Mouse (Mus musculus): ENCODE results near the gene Aco2.

The Aco2 gene

DNA sequence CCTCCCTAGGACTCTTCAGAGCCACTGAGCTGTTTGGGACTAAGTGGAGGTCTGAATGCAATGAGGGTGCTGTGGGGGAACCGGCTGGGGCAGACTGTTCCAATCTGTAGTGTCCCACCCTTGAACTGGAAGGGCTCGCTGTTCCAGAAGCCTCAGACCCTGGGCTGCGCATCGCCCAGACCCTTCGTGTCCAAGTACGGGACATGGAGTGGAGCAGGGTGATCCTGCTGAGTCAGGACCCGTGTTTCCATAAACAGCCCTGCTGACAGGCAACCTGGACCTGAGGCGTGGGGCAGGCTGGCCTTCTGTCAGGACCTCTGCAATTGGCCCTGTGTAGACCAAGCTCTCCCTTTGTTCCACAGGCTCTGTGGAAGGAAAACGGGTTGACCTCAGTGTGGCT lies 25.4 kb upstream of the Aco2 start:
- DNase-seq: no peak

DNA sequence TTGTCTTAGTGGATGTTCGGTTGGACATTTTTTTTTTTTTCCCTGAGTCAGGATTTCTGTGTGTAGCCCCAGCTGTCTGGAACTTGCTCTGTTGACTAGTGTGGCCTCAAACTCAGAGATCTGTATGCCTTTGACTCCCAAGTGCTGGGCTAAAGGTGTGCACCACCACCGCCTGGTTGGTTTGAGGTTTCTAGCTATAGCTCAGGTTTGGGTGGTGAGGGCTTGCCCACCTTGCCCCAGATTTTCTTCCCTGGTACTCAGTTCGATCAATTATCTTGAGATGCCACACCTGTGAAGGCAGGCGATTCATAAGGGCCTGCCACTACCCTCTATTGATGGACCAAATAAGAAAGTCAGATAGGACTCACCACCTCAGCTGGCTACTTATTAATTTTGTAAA lies 24.9 kb upstream of the Aco2 start:
- DNase-seq: no peak

DNA sequence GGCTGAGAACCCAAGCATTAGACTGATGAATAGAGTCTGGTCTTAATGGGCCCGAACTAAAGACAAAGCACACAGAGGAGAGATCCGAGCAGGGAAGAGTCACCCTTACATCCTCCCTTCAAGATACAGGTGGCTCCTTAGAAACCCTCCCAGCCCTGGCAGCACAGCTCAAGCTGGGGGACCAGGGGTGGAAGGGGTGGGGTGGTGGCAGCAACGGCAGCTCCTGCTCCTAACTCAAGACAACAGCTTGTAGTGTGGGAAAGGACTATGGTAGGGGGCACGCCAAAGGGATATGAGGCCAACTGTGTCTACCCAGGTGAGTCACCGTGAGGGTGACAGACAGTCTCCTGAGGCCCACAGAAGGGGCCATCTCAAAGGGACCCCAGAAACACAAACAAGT lies 24.2 kb upstream of the Aco2 start:
- DNase-seq: no peak

DNA sequence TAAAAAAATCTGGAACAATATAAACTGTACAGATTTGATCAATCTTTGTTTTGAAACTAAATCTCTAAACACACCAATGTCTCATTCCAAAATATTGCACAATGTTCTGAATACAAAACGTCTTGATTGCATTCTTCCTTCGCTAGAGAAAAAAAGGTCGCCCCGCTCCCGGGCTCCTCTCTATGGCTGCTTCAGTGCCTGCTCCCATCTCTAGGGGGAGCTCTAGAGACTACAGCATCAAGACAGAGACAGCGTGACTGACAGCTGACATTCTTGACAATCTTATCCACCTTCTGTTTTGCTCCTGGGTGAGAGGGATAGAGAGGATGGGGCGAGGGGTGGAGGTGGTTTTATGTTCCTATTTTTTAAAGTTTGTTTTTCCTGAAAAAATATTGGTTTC lies 23.8 kb upstream of the Aco2 start:
- no peak for DNase-seq

DNA sequence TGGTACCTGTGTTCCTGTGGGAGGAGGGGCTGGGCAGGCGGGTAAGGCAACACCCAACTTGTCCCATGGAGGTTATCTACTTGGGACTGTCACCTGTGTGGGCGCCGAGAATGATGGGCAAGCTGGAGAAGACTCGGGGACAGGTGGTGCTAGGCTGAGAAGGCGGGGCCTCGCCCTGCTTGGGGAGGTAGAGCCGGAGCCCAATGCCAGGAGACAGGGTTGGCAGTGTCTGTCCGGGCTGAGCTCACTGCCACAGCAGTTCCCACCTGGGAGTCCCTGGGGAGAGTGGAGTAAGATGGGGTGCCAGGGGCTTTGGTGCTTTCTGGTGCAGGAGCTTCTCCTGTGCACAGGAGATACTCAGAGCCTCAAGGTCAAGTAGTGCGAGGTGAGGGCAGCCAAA lies 23.0 kb upstream of the Aco2 start:
- no peak for DNase-seq

DNA sequence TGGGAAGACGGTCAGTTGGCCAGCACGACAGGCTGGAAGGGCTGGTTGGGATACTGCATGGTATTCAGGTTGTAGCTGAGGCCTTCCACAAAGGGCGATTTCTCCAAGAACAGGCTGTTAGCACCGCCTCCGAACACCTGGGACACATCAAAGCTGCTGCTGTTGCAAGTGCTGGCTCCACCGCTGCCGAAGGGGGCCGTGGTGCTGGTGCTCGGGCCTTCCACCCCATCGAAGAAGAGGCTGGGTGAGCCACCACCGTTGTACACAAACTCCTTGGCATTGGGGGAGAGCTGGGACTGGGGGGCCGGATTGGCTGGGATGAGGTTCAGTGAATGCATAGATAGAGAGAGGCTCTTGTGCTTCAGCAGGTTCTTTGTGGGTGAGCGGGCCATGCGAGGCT lies 21.4 kb upstream of the Aco2 start:
- DNase-seq: no peak

DNA sequence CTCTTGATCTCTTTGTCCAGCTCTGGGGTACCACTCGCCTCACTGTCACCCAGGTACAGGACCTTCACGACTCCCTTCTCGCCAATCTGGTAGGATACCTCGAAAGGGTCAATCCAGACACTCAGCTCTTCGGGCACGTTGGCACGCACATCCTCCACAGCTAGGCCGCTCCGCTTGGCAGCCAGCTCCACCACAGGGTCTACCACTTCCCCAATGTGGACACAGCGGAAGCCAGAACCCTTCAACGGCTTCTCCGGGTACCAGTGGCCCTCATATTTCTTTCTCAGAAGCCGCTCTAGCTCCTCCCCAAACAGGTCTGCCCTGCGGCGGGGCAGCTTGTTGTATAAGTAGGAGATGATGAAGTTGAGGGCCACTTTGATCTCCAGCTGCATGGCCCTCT lies 20.7 kb upstream of the Aco2 start:
- DNase-seq: no peak

DNA sequence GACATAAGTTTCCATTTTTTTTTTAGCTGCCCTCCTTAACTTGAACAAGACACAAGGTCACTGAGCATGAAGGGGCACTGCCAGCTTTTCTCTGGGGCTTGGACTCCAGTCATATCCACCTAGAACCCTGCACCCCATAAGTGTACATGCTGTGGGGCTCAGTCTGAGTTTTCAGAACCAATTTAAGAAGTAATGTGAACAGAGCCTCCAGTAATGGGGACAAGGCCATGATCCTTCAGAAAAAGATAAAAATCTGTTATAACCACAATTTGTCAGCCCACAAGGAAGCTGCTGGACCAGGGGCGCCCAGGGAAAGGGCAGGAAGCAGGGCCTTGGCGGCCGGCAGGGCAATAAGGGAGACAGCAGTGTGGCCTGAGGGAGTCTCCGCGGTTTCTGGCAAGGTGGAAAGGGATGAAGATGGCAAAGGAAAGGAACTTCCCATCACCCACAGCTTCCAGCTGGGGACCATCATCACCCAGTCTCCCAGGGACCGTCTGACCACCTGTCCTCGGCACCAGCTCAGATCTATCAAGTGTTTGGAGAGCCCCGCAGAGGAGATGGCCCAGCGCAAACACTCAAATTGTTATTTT lies 19.6 kb upstream of the Aco2 start:
- DNase-seq: no peak

DNA sequence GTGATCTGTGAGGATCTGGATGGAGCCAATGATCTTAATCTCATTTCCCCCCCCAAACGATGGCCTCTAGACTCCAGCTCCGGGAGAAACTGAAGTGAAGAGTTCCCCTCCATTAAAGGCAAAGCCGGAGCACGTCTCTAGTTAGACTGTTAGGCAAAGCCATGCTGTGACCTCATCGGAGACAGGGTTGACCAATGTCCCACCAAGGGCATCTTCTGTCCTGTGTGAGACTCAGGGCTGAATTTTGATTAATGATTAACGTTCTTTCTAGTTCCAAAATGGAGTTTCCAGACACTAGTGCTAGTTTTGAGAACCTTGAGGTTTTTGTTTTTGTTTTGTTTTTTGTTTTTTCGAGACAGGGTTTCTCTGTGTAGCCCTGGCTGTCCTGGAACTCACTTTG lies 19.0 kb upstream of the Aco2 start:
- DNase-seq: no peak

DNA sequence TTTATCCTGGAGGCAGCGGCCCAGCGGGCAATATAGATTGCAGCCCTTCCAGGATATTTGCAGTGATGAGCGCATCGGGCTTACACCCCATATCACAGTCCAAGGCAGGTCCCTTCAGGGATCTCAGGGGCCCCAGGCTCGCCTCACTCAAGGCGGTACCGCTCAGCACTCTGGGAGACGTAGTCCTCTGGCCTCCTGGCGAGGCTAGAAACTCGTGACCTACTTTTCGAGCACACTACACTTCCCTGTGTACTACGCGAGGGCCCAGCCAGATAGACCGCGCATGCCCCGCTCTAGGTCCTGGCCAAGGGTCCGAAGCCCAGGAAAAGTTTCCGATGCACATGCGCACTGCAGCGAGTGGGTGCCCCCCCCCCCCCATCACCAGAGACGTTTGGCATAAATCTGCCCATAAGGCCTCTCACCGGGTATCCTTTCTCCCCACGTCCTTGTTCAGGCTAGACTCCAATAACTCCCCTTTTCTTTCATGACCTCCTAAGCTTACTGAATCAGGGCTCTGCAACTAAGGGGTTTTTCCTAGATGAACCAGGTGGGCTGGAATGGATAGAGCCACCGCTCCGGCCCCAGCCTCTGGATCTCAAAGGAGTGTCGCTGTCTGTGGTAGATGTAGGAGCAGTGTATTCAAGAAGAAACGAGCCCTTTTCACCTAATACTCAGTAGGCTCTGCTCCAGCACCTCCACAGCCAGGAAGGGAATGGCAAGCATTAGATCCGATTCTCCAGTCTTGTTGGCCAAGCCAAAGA lies 15.9 kb upstream of the Aco2 start:
- peak; percentile 94 for DNase-seq

DNA sequence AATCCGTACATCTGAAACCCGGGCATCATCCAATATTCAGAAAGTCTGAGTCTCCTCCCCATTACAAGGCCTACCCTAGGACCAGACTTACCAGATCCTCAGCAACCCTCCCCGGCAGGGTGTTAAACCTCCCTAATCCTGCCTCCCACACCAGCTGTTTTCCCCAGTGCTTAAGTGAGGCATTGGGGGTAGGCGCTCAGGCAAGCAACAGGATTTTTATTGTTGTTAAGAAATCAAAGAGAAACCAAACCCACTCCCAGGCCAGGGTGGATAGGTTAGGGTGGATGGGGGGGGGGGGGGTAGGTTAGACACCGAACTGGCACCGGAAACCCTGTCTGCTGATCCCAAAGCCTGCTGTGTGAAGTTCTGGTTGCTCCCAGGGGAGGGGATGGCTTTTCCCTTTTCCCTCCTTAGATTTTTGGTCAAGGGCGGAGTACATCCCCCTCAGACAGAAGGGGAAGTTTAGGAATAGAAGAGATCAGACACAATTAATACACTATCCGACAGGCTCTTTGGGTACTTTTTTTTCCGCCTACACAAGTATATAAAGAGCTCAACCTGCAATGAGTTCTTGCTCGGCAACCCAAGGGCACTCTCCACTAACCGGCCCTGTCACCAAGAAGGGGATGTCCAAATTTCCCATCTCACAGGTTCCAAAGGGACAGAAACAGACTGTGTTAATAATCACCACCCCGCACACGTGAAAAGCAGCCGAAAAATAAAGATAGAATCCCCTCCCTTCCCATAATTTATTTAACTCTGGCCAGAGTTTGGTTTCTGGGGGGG lies 15.0 kb upstream of the Aco2 start:
- DNase-seq: no peak

DNA sequence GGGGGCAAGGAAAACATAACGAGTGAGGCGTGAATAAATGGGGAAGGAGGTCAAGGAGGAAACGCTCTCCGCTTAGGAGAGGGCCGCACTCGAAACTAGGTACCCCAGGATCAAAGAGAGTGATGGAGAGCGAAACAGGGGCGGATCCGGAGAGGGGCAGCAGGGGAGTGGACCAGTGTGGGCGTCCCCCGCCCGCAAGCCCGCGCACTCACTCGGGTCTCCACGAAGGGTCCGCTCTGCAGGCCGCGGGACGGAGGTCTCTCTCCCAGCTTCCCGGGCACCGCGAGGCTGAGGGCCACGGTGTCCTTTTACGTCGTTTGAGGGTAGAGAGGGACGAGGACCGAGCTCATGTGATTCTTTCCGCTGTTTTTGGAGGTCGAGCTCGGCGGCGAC lies 14.4 kb upstream of the Aco2 start:
- no peak for DNase-seq

DNA sequence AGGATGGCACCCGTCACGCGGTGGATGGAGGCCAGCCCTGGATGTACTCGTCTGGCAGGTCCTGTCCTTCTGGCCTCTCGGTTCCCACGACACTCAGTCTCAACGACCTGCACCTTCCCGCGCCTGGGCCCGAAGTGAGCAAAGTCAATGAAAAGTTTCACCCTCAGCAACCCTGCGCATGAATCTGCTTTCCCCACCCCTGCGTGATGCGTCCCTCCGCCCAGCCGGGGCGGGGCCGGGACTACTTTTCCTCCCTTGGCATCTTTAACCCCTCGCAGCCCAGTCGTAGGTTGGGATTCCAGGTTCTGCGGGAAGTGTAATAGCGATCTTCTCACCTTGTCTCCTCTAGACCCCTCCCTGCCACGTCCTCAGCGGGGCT lies 14.0 kb upstream of the Aco2 start:
- peak; percentile 93 for DNase-seq

DNA sequence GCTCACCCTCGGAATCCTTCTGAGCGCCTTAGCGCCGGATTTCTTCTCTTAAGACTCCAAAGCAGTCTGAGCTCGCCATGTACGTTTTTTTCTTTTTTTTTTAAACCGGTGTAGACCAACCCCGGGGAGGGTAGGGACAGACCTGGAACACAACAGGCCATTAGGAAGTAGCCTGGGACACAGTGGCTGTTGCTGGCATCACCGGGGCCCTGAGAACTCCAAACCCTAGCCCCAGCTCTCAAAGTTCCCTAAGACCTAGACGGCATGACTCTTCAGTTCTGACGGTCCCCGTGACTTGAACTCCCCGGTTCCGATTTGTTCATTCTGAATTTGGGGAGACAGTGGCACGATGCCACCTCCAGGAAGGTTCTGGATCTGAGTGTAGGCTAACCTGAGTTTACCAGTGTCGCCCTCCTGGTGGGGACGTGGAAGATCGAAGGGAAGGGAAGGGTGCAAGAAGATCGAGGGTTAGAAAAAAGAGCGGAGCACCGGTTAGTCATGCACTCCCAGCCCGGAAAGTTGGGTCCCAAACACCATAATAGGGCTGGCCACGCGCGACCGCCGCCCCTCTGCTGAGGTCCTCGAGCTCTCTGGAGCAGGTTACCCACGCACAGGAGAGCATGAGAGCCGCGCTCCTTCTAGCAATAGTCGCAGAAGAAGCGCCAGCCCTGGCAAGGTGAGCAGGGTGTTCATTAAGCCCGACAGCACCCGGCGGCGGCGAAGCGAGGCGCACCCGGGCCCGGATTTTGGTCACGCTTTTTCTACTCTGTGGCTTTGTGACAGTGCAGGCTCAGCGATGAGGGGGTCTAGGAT lies 13.4 kb upstream of the Aco2 start, which contains the start of gene Tob2:
Tob2 (minus strand) TSS at position 280 of the 813 bp plus-strand sequence.
- DNase-seq: peak; percentile 72

DNA sequence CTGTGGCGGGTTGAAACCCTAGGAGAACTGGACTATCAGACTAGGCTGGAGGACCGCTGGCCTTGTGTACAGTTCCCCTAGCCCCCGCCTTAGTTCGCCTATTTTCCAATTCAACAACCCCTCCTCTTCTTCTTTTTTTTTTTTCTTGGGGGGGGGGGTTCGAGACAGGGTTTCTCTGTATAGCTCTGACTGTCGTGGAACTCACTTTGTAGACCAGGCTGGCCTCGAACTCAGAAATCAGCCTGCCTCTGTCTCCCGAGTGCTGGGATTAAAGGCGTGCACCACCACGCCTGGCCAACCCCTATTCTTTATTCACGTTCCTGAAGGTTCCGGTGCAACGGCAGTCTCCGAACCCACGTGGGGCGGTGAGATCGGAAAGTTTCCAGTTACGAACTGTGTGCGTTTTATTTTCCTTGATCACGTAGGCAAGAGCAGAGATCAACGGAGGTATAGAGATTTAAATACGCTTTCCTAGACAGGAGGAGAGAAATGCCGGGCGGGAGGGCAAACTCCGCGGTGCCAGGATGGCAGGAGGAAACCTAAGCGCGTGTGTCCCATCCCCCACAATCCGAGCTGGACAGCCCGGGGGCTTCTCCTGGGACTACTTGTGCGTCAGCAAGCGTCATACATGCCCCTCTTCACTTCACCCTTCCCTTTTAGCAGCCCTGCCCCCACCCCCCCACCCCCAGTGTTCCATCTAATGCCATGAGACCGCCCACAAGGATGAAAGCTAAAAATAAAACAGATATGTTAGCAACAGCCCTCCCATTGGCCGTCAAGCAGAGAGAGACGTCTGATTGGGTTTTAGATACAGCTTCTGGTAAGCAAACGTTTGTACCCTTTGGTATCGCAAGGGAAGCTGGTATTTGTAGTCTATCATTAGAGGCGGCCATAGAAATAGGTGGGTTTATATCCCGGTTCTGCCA lies 12.5 kb upstream of the Aco2 start:
- DNase-seq: peak; percentile 94

DNA sequence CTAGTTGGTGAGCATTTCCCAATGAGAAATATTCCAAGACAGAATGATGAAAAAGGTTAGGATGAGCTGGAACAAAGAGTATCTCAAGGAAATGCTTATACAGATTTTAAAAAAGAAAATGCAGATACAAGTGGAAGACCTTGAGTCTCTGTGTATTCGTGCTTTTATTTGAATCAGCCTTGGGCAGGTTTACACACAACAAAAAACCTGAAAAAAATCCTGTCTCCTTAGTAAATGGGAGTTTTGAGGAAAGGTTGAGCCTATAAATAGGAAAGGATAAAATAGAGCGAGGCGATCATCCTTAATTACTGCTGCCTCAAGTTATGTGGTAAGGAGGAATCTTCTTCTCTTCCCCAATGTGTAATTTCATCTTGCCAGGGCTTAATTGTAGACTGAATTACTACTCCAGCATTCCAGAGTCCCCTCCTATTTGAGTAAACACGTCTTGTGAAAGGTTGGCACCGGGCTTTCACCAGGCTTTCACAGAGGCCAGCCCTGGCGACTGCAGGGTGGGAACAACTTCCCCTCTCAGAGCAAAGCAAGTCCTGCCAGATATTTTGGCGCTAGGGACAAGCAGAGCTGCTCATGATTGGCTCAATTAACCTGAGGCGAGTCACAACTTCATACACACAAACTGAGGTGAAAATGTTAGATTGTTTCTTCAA lies 11.5 kb upstream of the Aco2 start:
- no peak for DNase-seq

DNA sequence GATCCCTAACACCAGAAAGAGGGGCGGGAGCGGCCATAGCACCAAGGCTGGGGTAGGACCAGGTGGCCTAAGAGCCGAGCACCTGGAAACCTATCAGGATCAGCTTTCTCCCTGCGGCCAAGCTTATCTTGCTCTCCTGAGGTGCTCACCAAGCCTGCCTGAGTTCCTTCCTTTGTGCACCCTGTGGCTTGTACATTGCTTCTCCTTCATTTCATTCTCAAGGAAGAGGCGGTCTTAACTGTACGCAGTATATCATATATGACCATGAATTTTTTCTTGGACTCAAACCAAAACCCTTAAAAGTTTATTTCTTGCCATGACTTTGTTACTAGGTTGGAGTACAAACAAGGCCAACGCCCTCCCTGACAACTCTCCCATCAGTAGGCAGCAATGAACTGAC lies 7.9 kb upstream of the Aco2 start:
- DNase-seq: no peak

DNA sequence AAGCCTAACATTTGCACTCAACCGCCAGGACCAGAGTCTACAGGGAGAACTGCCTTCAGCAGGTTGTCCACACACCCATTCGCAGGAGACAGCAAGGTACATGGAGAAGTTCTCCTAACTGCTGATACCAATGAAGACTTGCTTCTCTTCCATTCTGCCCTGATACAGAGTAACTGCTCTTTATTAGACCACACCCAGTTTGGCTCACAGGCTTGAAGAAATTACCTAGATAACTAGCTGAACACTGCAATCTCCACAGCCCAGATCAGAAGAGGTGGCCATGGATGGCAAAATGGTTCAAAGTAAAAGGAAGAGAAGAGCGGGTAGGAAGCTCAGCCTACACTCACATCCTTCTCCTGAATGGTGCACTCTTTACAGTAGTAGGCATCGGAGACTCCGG lies 2.1 kb upstream of the Aco2 start:
- no peak for DNase-seq

DNA sequence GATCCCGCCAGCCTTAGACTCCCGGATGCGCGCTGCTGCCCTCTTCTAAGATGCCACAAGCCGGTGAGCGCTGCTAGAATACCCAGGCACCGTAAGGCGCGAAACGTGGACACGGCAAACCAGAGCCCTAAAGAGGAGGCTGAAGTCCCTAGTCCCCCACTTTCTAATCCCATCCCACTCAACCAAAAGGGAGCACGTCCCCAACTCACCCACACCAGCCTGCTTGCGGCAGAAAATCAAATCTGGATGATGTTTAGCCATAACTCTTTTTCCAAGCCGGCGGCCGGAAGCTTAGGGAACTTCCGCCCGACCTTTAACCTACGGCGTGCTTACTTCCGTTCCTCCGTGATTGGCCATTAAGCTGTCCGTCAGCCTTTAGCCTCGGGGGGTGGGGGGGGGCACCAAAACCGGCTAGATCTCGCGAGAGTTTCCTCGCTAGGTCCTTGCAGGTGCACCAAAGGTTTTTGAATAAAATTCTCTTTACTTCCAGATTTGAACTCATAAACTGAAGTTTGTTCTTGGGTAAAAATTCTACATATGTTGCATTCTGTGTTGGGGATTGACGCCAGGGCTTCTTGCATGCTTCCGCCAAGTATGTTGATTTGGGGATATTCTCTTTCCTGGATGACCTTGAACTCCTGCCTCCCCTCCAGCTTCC lies 376 bp upstream of the Aco2 start, which contains the start of gene Phf5a:
Phf5a (minus strand) TSS at position 308 of the 658 bp plus-strand sequence.
- DNase-seq: peak; percentile 88

DNA sequence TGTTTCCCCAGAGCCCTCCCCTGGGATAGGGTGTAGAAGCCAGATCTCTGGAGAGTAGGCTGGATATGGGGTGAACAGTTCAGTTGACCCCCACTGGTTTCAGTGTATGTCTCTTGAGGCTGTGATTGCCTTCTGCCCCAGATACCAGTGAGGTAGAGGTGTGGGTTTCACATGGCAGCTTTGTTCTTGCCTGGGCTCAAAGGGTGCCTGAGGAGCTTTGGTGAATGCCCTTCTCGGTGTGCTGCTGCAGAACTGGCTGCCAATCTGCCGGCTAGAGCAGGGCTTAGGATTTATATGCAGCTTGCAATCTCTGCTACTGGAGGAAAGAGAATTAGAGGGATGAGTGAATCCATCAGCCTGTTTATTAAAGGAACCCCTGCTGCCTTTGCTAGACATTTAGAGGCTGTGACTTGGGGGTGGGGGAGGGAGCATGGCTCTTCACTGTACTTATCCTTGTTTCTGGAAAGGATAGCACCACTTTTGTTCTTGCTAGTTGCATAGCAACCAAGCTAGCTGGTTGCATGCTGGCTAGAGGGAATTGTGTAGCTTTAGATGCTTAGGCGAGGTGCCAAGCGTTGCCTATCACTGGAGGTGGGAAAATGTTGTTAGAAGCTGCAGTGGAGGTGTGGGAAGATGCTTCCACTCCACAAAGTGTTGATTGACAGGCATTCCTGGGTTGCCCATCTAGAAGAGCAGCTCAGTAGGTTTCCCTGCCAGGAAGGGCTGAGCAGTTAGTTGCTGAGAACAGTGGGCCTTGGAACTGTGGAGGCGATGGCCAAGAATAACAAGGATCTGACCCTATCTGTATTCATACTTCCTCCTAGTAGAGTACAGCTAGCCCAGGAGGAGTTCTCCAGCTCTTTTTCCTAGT lies 7.7 kb downstream of the Aco2 start:
- DNase-seq: peak; percentile 91
